Mouse (Mus musculus): Measurements from ENCODE around the gene Zfp276.

Gene Zfp276

GRCm38 (mm10) chr8:123290679-123291078 lies 36.7 kb downstream of the Zfp276 start:
- peak in 1 of 2 experiments; percentile 13 for DNase-seq (ENCODE audit: low spot score in 2 of 2)

DNA sequence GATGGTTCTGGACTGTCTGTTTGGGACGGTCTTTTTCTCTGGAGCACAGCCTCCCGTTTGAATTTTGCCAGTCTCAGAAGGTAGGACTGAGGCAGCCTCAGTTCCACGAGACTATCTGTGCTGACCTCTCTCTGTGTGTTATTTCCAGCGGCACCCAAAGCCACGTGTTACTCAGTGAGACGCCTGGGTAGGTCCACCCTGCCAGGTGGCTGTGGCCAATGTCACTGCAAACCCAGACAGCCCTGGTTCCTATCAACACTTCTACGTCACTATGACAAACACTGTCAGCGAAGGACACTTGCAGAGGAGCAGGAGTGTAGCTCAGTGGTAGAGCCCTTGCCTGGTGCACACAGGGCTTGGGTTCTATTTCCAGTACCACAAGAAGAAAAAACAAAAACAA lies 37.7 kb downstream of the Zfp276 start:
- peak; percentile 68 to 77 for DNase-seq (ENCODE audit: low spot score in 2 of 2)

- DNase-seq (ENCODE audit: low spot score in 2 of 2), result no peak
These were observed 38.3 kb downstream of the Zfp276 start for GRCm38 (mm10) chr8:123292281-123292680.

DNA sequence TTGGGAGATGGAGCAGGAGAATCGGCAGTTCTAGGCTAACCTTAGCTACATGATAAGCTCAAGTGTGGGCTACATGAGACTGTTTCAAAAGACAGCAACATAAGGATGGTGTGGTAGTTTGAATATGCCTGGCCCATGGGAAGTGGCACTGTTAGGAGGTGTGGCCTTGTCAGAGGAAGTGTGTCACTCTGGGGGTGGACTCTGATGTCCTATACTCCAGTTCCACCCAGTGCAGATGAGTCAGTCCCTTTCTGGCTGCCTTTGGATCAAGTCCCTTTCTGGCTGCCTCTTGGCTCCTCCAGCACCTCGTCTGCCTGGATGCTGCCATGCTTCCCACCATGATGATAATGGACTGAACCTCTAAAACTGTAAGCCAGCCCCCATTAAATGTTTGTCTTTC lies 38.8 kb downstream of the Zfp276 start:
- no peak for DNase-seq (ENCODE audit: low spot score in 2 of 2)

DNA sequence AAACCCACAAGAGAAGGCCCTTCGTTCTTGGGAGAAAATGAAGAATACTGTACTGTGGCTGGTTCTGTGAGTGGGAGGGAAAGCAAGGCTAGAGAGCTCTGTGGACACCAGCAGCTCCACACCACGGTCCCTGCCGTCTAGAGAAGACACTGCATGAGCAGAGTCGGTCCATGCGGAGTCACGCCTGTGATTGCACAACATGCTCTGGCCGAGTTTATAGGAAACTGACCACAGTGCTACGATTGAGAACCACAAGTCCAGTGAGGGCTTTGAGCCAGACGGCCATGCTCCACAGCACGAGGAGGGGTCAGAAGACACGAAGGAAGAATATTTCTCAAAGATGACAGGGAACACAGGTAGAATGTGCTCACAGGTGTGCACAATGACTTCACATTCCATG lies 44.3 kb downstream of the Zfp276 start:
- no peak for DNase-seq (ENCODE audit: low spot score in 2 of 2)

DNA sequence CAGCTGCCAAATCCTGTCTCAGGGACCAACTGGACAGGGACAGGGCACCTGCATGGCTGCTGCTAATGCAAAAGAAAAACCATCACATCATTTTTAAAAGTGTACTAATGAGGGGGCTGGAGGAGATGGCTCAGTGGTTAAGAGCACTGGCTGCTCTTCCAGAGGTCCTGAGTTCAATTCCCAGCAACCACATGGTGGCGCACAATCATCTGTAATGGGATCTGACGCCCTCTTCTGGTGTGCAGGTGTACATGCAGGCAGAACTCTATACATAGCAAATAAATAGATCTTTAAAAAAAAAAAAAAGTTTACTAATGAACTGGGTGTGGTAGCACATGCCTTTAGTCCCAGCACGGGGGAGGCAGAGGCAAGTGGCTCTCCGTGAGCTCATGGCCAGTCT lies 54.7 kb downstream of the Zfp276 start:
- no peak for DNase-seq (ENCODE audit: low spot score in 2 of 2)

GRCm38 (mm10) chr8:123317781-123318466 lies 63.9 kb downstream of the Zfp276 start:
- DNase-seq (ENCODE audit: low spot score in 2 of 2), result no peak

- DNase-seq (ENCODE audit: low spot score in 2 of 2), result peak; percentile 89 to 90
These were observed 64.5 kb downstream of the Zfp276 start, which contains the start of gene Fanca for GRCm38 (mm10) chr8:123318467-123318911. Fanca (minus strand) TSS chr8:123318576.
